Mouse (Mus musculus): ENCODE data around the gene Tnfsf13b.

Gene Tnfsf13b

GRCm38 (mm10) chr8:10049162-10049561 lies 42.9 kb downstream of the Tnfsf13b start:
- DNase-seq = no peak

GRCm38 (mm10) chr8:10051576-10051975 lies 45.3 kb downstream of the Tnfsf13b start:
- no peak for DNase-seq

GRCm38 (mm10) chr8:10053571-10053990 lies 47.3 kb downstream of the Tnfsf13b start:
- no peak for DNase-seq

- no peak for DNase-seq
Observed at GRCm38 (mm10) chr8:10061001-10061400, 54.7 kb downstream of the Tnfsf13b start.

- DNase-seq = no peak
Observed at GRCm38 (mm10) chr8:10066906-10067305, 60.6 kb downstream of the Tnfsf13b start.

- no peak for DNase-seq
Observed at GRCm38 (mm10) chr8:10067775-10068174, 61.5 kb downstream of the Tnfsf13b start.

- DNase-seq = no peak
Observed at GRCm38 (mm10) chr8:10072347-10072746, 66.1 kb downstream of the Tnfsf13b start.

All from B cell, adult 2 months (primary cell).